8 mouse cellular contexts compared by ENCODE assay signal in the genomic region with DNA sequence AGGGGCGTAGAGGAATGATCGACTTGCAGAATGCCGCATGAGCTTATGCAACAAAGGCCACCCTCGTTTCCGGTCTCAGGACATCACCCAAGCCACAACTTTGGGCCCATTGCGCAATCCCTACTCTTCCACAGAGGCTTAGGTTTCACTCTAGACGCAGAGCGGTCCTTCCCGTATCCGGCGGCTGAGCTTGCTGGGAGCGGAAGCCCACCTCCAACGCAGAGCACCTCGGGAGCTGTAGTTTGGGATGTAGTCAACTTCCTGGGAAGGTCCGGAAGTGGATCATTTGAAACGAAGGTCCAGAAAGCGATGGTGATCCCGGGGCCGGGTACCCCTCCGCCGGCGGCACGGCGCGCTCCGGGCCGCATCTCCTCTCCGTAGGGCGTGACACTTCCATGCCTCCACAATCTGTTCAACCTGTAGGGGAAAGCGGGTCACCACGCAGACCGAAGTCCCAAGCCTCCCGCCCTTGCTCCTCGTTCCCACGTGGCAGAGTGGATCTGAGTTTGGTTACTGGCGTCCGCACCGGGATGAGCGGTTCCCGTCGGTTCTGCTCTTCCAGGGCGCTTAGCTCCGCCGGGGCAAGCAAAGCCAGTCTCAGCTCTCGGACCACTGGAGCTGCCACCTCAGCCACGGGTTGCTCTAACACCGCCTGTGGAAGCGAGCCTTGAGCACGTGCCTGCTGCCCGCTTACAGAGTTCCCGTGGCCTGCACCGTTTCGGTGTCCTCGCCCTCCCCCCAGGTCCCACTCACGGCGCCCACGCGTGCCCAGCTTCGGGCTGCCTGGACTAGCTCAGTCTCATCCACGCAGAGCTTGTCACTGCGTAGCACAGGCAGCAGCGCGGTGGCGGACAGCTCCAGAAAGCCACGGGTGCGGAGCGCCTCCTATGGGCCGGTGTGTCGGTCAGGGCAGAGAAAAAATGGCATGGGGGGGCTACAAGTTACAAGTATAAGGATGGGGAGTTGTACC. TPM values are rescaled to one million over a fixed set of nuclear protein-coding genes. Genes with fewer than 3 reads are reported as not detected.
DNase-seq lines count a peak whose midpoint lies in the region; ATAC-seq lines count a peak whose summit lies in the region.

No protein-coding gene starts in this region.

- H3K4me2 ChIP-seq in hindbrain, embryonic 13.5 days: peak overlapping the region; percentile 99

- peak overlapping the region; percentile 62 for H3K4me3 ChIP-seq in hindbrain, embryonic 13.5 days

- under 1% methylated on average over 69 of the region's 69 CpGs for WGBS in hindbrain, embryonic 13.5 days

- H3K4me1 ChIP-seq in hindbrain, embryonic 13.5 days (replicated peaks): peaks cover 27% of the 10 kb centered on the region

- ATAC-seq in hindbrain, embryonic 13.5 days (ENCODE audit: low FRiP score): peak; percentile 93

- H3K9ac ChIP-seq in hindbrain, embryonic 13.5 days: peak overlapping the region; percentile 77

- DNase-seq in NIH3T3 (ENCODE audit: low read depth): peak; percentile 100
- peak; percentile 92 to 94 for DNase-seq in cerebellum, postnatal 10 days
- peak; percentile 91 for DNase-seq in frontal cortex, postnatal 10 days (ENCODE audit: low spot score in 2 of 2)
- peak; percentile 82 to 84 for DNase-seq in layer of hippocampus, postnatal 25 days (ENCODE audit: extremely low spot score in 1 of 2, low spot score in 1 of 2)
- peak; percentile 98 for DNase-seq in lung, postnatal 25 days (ENCODE audit: low spot score)
- peak; percentile 95 for DNase-seq in retina, embryonic 14.5 days (ENCODE audit: low spot score)
- peak; percentile 96 for DNase-seq in thymus, postnatal 4 days

- no peaks in the 10 kb centered on the region for H3K9me3 ChIP-seq in hindbrain, embryonic 13.5 days

- no peaks in the 10 kb centered on the region for H3K36me3 ChIP-seq in hindbrain, embryonic 13.5 days

- H3K27ac ChIP-seq in hindbrain, embryonic 13.5 days: peak overlapping the region; percentile 94

- no peaks in the 10 kb centered on the region for H3K27me3 ChIP-seq in hindbrain, embryonic 13.5 days

RNA-seq across cellular contexts. Expression of a gene that starts 4.8 kb away (rescaled TPM):
- 3.9 and 4.2 TPM in 2 replicates for polyA plus RNA-seq in hindbrain, embryonic 13.5 days (2015; fragmentation: Nextera tagmentation; extraction: Ambion mirVana)
- total RNA-seq in layer of hippocampus, postnatal 25 days (2021): 10 to 100 TPM; 10.5 to 12.1 TPM

RNA-seq across cellular contexts. Expression of a gene that starts 5.9 kb away (rescaled TPM):
- polyA plus RNA-seq in hindbrain, embryonic 13.5 days (2015; fragmentation: Nextera tagmentation; extraction: Ambion mirVana): 0.86 TPM in 1 of 2 replicates, not detected in the other
- total RNA-seq in layer of hippocampus, postnatal 25 days (2021): under 1 TPM; 0.27 to 0.75 TPM

RNA-seq across cellular contexts. Expression of a gene that starts 13.0 kb away (rescaled TPM):
- polyA plus RNA-seq in hindbrain, embryonic 13.5 days (2015; fragmentation: Nextera tagmentation; extraction: Ambion mirVana): 16.2 and 16.6 TPM in 2 replicates
- total RNA-seq in layer of hippocampus, postnatal 25 days (2021): 10 to 100 TPM; 10.9 to 11.9 TPM

RNA-seq across cellular contexts. Expression of a gene that starts 24.9 kb away (rescaled TPM):
- polyA plus RNA-seq in hindbrain, embryonic 13.5 days (2015; fragmentation: Nextera tagmentation; extraction: Ambion mirVana): 6.8 and 7.9 TPM in 2 replicates
- 1 to 10 TPM; 1.4 to 3.0 TPM for total RNA-seq in layer of hippocampus, postnatal 25 days (2021)

RNA-seq across cellular contexts. Expression of a gene that starts 35.3 kb away (rescaled TPM):
- 576 and 608 TPM in 2 replicates for polyA plus RNA-seq in hindbrain, embryonic 13.5 days (2015; fragmentation: Nextera tagmentation; extraction: Ambion mirVana)
- total RNA-seq in layer of hippocampus, postnatal 25 days (2021): 100 to 1,000 TPM; 437 to 521 TPM

Comparison
In these comparisons a context has a peak if more than half of its experiments do, and no peak if none do; other contexts are left out.
1. Peak in every context shown above with its lines: DNase-seq, ATAC-seq, H3K4me3 ChIP-seq and H3K27ac ChIP-seq.